Mouse (Mus musculus) kidney, postnatal 0 days (tissue): ENCODE data around the gene 2410004B18Rik. TPM values are rescaled to one million over a fixed set of nuclear protein-coding genes. Genes with fewer than 3 reads are reported as not detected.

Source experiments
- ATAC-seq: fragments of 200-750 bp; cut with Nextera tagmentation; replicated peaks from 2 replicates; pipeline ENCODE4 v1.8.0; 2017; ENCODE audit warnings: low read depth, moderate number of reproducible peaks, moderate TSS enrichment, moderate library complexity; ENCODE audit not compliant: low FRiP score
- DNase-seq: peaks from one replicate; pipeline ENCODE4 v3.0.0-alpha.2; 2016; ENCODE audit warnings: low spot score
- H3K27ac ChIP-seq: fragments of 300-500 bp; sonication (generic); 2 replicates; pipeline ENCODE4 v1.5.1; 2014; ENCODE audit warnings: mild to moderate bottlenecking
- H3K27me3 ChIP-seq: fragments of 300-500 bp; sonication (generic); 2 replicates; pipeline ENCODE4 v1.6.1; 2014; ENCODE audit warnings: low read length, mixed read lengths; ENCODE audit not compliant: insufficient read depth
- H3K36me3 ChIP-seq: fragments of 300-500 bp; sonication (generic); 2 replicates; pipeline ENCODE4 v1.6.1; 2014; ENCODE audit warnings: low read length, mixed read lengths; ENCODE audit not compliant: insufficient read depth
- H3K4me1 ChIP-seq: fragments of 300-500 bp; sonication (generic); replicated peaks from 2 replicates; pipeline ENCODE4 v1.6.1; 2014; ENCODE audit warnings: antibody characterized with exemption, low read length, mixed read lengths; ENCODE audit not compliant: insufficient read depth
- H3K4me2 ChIP-seq: fragments of 300-500 bp; sonication (generic); 2 replicates; pipeline ENCODE4 v1.6.1; 2014; ENCODE audit warnings: mild to moderate bottlenecking, low read length, moderate library complexity, mixed read lengths
- H3K4me3 ChIP-seq: fragments of 300-500 bp; sonication (generic); replicated peaks from 2 replicates; pipeline ENCODE4 v1.5.1; 2014; ENCODE audit warnings: low read depth, low read length
- H3K9ac ChIP-seq: fragments of 300-500 bp; sonication (generic); 2 replicates; pipeline ENCODE4 v1.6.1; 2014; ENCODE audit warnings: low read depth, low read length
- H3K9me3 ChIP-seq: fragments of 300-500 bp; sonication (generic); replicated peaks from 2 replicates; pipeline ENCODE4 v1.6.1; 2016; ENCODE audit warnings: low read length, inconsistent platforms, mixed read lengths
- CTCF ChIP-seq: IDR thresholded peaks from 2 replicates; pipeline ENCODE4 v1.5.1; 2016; ENCODE audit warnings: antibody characterized with exemption, low read depth, mild to moderate bottlenecking, moderate library complexity
- WGBS: fragments of 180-500 bp; shearing (Covaris S2); extraction: QIAGEN DNeasy Blood & Tissue Kit; methylation state at CpG from one replicate; pipeline ENCODE4 v1.1.7; 2014; 5-methylcytosine and 5-hydroxymethylcytosine counted together
- polyA plus RNA-seq: library from polyadenylated mRNA; unstranded; fragments of >200 nt; fragmentation: Nextera tagmentation; extraction: Ambion mirVana; gene quantifications from 2 replicates; pipeline ENCODE4 v1.2.1, GENCODE M21; 2015

Gene 2410004B18Rik
- polyA plus RNA-seq, 1 experiment from 2014 or later = 48.2 TPM

DNA sequence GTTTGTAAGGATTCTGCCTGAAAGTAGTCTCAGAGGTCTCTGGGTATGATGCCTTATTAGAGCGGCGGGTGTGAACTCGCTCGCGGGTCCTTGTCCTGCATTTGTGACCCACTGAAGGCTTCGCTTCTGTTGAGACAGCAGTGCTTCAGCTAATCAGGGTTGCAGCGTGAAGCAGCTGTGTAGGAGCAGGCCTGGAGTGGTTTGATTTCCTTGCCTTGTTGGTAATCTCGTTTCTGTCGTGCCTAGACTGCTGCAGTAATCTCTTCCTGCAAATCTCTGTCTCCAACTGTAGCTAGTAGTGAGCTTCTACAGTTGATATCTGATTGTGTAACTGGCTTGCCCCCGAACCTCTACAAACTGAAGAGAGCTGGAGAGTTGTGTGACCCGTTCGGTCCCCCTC lies 1.6 kb downstream of the 2410004B18Rik start:
- no peak overlapping the region for H3K9ac ChIP-seq
- H3K27ac ChIP-seq = no peak overlapping the region
- WGBS = 81% methylated on average over 12 of the region's 12 CpGs
- H3K36me3 ChIP-seq = peaks cover 15% of the 10 kb centered on the region
- H3K9me3 ChIP-seq = no peaks in the 10 kb centered on the region
- ATAC-seq (no peak), DNase-seq (no peak)
- TF ChIP-seq CTCF = no peak
- H3K4me3 ChIP-seq = no peak overlapping the region
- peak overlapping the region; percentile 83 for H3K4me2 ChIP-seq
- H3K27me3 ChIP-seq = no peaks in the 10 kb centered on the region
- H3K4me1 ChIP-seq = peaks cover 16% of the 10 kb centered on the region; the same call in 1 of the 2 replicates

DNA sequence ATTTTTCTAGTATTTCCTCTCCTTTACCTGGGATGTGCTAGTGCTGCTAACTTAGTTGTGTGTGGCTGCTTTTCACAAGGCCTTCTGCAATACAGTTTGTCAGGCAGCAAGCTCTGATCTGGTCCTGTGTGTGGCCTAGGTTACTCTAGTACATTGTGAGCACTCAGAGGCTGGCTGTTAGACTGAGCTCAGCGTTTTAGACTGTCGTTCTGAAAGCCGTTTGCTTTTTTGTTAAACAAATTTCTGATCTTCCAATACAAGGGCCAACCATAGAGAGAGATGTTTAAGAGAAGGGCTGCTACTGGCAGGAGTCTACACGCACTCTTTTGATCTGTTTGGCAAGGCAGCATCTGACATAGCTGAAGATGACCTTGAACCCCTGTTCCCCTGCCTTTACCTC lies 2.2 kb downstream of the 2410004B18Rik start:
- H3K27me3 ChIP-seq = no peaks in the 10 kb centered on the region
- whole genome bisulfite sequencing = 78% methylated on average over 4 of the region's 4 CpGs
- ATAC-seq = no peak
- H3K4me2 ChIP-seq = no peak overlapping the region
- no peak for DNase-seq
- H3K9me3 ChIP-seq = no peaks in the 10 kb centered on the region
- H3K4me3 ChIP-seq = no peak overlapping the region
- peaks cover 12% of the 10 kb centered on the region for H3K36me3 ChIP-seq
- H3K9ac ChIP-seq = no peak overlapping the region
- no peak overlapping the region for H3K27ac ChIP-seq
- no peak for TF ChIP-seq CTCF
- H3K4me1 ChIP-seq = peaks cover 16% of the 10 kb centered on the region; the same call in 1 of the 2 replicates

DNA sequence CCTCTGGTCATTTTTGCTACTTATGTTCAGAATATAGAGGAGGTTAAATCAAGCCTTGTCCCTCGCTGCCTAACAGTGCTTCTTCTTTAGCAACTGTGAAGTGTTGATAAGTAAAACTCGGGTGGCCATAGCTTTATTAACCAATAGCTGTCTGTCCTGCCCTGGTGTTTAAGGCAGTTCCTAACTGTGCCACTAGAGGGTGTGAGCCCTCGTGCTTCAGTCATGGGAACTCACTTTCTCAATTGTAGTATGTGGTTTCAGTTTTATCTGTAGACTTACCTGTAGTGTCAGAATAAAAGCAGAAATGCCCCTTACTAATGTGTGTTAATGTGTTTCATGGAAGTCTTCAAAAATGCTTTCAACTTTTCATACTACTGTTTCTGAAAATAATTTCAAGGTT lies 4.2 kb downstream of the 2410004B18Rik start:
- H3K9me3 ChIP-seq = no peaks in the 10 kb centered on the region
- peak; percentile 90 for TF ChIP-seq CTCF
- H3K27me3 ChIP-seq = no peaks in the 10 kb centered on the region
- H3K36me3 ChIP-seq = peaks cover 12% of the 10 kb centered on the region
- DNase-seq (peak; percentile 74), ATAC-seq (no peak)
- H3K27ac ChIP-seq = no peak overlapping the region
- 10% methylated on average over 3 of the region's 3 CpGs for WGBS
- H3K9ac ChIP-seq = no peak overlapping the region
- peaks cover 16% of the 10 kb centered on the region; the same call in 1 of the 2 replicates for H3K4me1 ChIP-seq
- no peak overlapping the region for H3K4me2 ChIP-seq
- no peak overlapping the region for H3K4me3 ChIP-seq

DNA sequence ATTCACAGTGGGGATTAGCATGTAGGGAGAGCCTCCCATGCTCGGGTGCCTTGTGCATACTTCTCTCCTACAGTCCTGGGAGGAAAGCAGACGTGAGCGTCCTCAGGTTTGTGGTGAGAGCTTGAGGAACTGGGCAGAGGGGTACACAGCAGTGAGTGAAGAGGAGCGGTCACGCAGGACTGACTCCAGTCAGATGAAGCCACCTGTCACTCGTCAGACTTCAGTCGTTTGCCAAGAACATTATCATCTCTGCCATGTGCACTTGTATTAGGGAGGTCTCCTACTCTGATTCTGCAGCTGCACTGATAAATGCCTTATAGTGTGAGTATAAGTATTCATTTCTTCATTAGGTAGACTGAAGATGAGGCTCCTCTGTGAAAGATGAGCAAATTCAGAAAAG lies 6.5 kb downstream of the 2410004B18Rik start:
- ATAC-seq = no peak
- Histone ChIP-seq H3K4me2 (no peak overlapping the region), H3K36me3 (peaks cover 12% of the 10 kb centered on the region), H3K9me3 (no peaks in the 10 kb centered on the region), H3K27ac (no peak overlapping the region), H3K9ac (no peak overlapping the region), H3K4me3 (no peak overlapping the region), H3K4me1 (peaks cover 8% of the 10 kb centered on the region; the same call in 1 of the 2 replicates), H3K27me3 (no peaks in the 10 kb centered on the region)
- DNase-seq = no peak
- 68% methylated on average over 7 of the region's 7 CpGs for WGBS
- TF ChIP-seq CTCF = no peak

DNA sequence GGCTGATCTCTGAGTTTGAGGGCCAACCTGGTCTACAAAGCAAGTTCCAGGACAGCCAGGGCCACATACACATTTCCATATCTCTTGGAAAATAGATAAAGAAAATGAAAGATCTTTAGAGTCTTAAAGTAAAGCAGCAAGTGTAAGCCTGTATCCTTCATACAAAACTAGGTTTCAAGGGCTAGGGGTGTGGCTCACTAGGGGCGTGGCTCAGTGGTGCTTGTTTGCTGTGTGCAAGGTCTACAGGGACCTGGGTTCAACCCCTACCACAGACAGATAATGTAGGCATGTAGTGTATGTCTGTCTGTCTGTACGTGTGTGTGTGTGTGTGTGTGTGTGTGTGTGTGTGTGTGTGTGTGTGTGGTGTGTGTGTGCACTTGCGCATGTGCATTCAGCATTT lies 8.1 kb downstream of the 2410004B18Rik start:
- no peak overlapping the region for H3K4me3 ChIP-seq
- WGBS = 92% methylated on average over 3 of the region's 3 CpGs
- no peak overlapping the region for H3K4me2 ChIP-seq
- no peaks in the 10 kb centered on the region for H3K4me1 ChIP-seq
- no peak for DNase-seq
- no peak for TF ChIP-seq CTCF
- ATAC-seq = no peak
- no peak overlapping the region for H3K9ac ChIP-seq
- no peaks in the 10 kb centered on the region for H3K27me3 ChIP-seq
- H3K9me3 ChIP-seq = no peaks in the 10 kb centered on the region
- H3K27ac ChIP-seq = no peak overlapping the region
- peaks cover 11% of the 10 kb centered on the region for H3K36me3 ChIP-seq

DNA sequence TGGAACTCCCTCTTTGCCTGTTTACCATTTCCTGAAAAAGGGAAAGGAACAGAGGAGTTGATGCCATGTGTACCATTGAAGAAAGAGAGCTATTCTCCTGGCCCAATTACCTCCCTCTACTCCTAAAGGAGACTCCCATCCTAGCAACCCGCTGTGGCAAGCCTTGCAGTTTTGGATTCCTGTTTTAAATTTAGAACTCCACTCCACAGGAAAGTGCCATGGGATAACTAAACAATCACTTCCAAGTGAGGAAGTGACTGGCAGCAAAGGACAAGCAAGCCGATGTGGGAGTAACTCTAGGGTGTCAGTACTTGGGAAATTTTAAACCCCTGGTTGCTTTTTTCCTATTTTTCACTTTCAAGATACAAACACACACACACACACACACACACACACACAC lies 8.8 kb downstream of the 2410004B18Rik start:
- no peak for TF ChIP-seq CTCF
- 32% methylated on average over 2 of the region's 2 CpGs for WGBS
- DNase-seq (no peak), ATAC-seq (no peak)
- H3K9me3 ChIP-seq = no peaks in the 10 kb centered on the region
- H3K4me1 ChIP-seq = no peaks in the 10 kb centered on the region
- no peak overlapping the region for H3K27ac ChIP-seq
- peaks cover 7% of the 10 kb centered on the region for H3K36me3 ChIP-seq
- H3K4me3 ChIP-seq = no peak overlapping the region
- H3K9ac ChIP-seq = no peak overlapping the region
- no peaks in the 10 kb centered on the region for H3K27me3 ChIP-seq
- H3K4me2 ChIP-seq = no peak overlapping the region

DNA sequence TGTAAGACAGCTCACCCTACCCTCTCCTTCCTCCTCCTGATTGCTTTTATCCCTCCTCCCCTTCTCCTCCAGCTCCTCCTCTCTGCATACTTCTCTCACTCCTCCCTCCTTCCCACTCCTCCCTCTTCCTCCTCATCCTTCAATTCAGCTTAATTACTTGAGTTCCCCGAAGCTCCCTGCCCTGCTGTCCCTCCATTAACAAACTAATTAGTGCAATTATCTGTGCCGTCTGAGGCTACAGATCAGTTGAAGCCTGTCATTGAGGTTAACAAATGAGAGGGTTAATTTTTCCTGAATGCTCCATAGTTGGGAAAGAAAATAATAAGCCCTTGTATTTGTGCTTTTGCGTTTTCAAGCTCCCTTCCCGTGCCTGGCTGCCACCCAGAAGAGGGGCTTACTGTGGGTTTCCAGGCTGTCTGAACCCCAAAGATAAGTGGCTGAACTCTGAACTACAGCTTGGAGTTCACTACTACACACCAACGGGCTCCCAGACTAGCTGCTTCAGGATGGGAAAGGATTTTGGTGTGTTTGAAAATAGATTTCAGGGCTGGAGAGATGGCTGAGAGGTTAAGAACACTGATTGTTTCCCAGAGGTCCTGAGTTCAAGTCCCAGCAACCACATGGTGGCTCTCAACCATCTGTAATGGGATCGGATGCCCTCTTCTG lies 9.9 kb downstream of the 2410004B18Rik start:
- H3K9me3 ChIP-seq = no peaks in the 10 kb centered on the region
- ATAC-seq (no peak), DNase-seq (no peak)
- no peaks in the 10 kb centered on the region for H3K4me1 ChIP-seq
- H3K4me3 ChIP-seq = no peak overlapping the region
- H3K4me2 ChIP-seq = no peak overlapping the region
- no peak overlapping the region for H3K9ac ChIP-seq
- TF ChIP-seq CTCF = no peak
- H3K27me3 ChIP-seq = no peaks in the 10 kb centered on the region
- H3K36me3 ChIP-seq = peaks cover 7% of the 10 kb centered on the region
- WGBS = 38% methylated on average over 6 of the region's 6 CpGs
- H3K27ac ChIP-seq = no peak overlapping the region
